Mouse (Mus musculus) central nervous system, embryonic 14 days (tissue): ENCODE measurements around the gene Neo1. TPM values are rescaled to one million over a fixed set of nuclear protein-coding genes. Genes with fewer than 3 reads are reported as not detected.

Experiments
- polyA plus RNA-seq: library from polyadenylated mRNA; depleted of rRNA; stranded (reverse); fragments of >200 nt; gene quantifications from 2 replicates; pipeline ENCODE4 v1.2.3, GENCODE M21; 2012; rRNA removed

Gene Neo1
- 76.1 and 81.7 TPM in 2 replicates for polyA plus RNA-seq

GRCm38 (mm10) chr9:59036159-59036731, at the start of gene Neo1:
Neo1 (minus strand) TSS chr9:59036441.

Other genes starting within 250 kb of the Neo1 start
- 10.7 and 11.6 TPM in 2 replicates for gene Hcn4, start 213.0 kb downstream of the Neo1 start, polyA plus RNA-seq